Mouse (Mus musculus) ES-Bruce4 (cell line): ENCODE results near the gene Inpp5e. TPM values are rescaled to one million over a fixed set of nuclear protein-coding genes. Genes with fewer than 3 reads are reported as not detected.
"Not testable (repeated sequence)": the region's sequence is repeated elsewhere in the genome, so short reads cannot be mapped to it uniquely, and the experiment has no call there.

Experiments
- H3K27ac ChIP-seq: 2 replicates; pipeline ENCODE4 v1.5.1; 2012; ENCODE audit warnings: low read length, inconsistent platforms; ENCODE audit not compliant: insufficient read depth
- H3K27me3 ChIP-seq: 2 replicates; pipeline ENCODE4 v1.6.1; 2012; ENCODE audit warnings: mild to moderate bottlenecking, low read length, inconsistent platforms; ENCODE audit not compliant: control insufficient read depth, poor library complexity, insufficient read depth, severe bottlenecking
- H3K36me3 ChIP-seq: 2 replicates; pipeline ENCODE4 v1.6.1; 2012; ENCODE audit warnings: inconsistent platforms, mild to moderate bottlenecking, low read length, moderate library complexity; ENCODE audit not compliant: control insufficient read depth, poor library complexity, insufficient read depth, severe bottlenecking
- H3K4me1 ChIP-seq: one replicate; pipeline ENCODE4 v1.8.1; 2011; ENCODE audit warnings: low read length; ENCODE audit not compliant: control insufficient read depth, insufficient read depth
- H3K4me3 ChIP-seq: 2 replicates; pipeline ENCODE4 v1.5.1; 2011; ENCODE audit warnings: low read depth, mild to moderate bottlenecking, low read length
- H3K9ac ChIP-seq: 2 replicates; pipeline ENCODE4 v1.6.1; 2012; ENCODE audit warnings: low read depth, mild to moderate bottlenecking, inconsistent platforms; ENCODE audit not compliant: poor library complexity, severe bottlenecking
- H3K9me3 ChIP-seq: replicated peaks from 2 replicates; pipeline ENCODE4 v1.6.1; 2012; ENCODE audit warnings: mild to moderate bottlenecking, low read length, inconsistent platforms; ENCODE audit not compliant: control insufficient read depth, poor library complexity, insufficient read depth, severe bottlenecking
- CTCF ChIP-seq: IDR thresholded peaks from one replicate; pipeline ENCODE4 v1.8.1; 2011; ENCODE audit warnings: low read depth, low read length
- EP300 ChIP-seq: IDR thresholded peaks from 2 replicates; pipeline ENCODE4 v1.6.1; 2011; ENCODE audit warnings: low read depth, low read length; ENCODE audit not compliant: insufficient read depth
- POLR2A ChIP-seq: IDR thresholded peaks from one replicate; pipeline ENCODE4 v1.8.1; 2011; ENCODE audit warnings: low read length; ENCODE audit not compliant: insufficient read depth
- polyA plus RNA-seq: library from polyadenylated mRNA; stranded (reverse); fragments of >200 nt; gene quantifications from 2 replicates; pipeline ENCODE4 v1.2.4, GENCODE M21; 2011; ENCODE audit warnings: low read depth; ENCODE audit not compliant: missing spikeins, insufficient read depth, insufficient read length

The Inpp5e gene
- polyA plus RNA-seq, 1 experiment: 15.3 TPM

- Histone ChIP-seq H3K4me1 (no peaks in the 10 kb centered on the region), H3K4me3 (no peak overlapping the region), H3K27ac (no peak overlapping the region), H3K9me3 (no peaks in the 10 kb centered on the region), H3K36me3 (peaks cover 29% of the 10 kb centered on the region), H3K9ac (no peak overlapping the region), H3K27me3 (no peaks in the 10 kb centered on the region)
- TF ChIP-seq POLR2A (no peak), EP300 (no peak), CTCF (no peak)
Measured at GRCm38 (mm10) chr2:26398978-26399377, 10.0 kb downstream of the Inpp5e start.

- Histone ChIP-seq H3K27ac (no peak overlapping the region), H3K27me3 (no peaks in the 10 kb centered on the region), H3K9me3 (no peaks in the 10 kb centered on the region), H3K9ac (no peak overlapping the region), H3K4me3 (no peak overlapping the region), H3K4me1 (no peaks in the 10 kb centered on the region), H3K36me3 (peaks cover 65% of the 10 kb centered on the region)
- TF ChIP-seq CTCF (no peak), POLR2A (no peak), EP300 (no peak)
Measured at GRCm38 (mm10) chr2:26391617-26392016, 17.4 kb downstream of the Inpp5e start.

- Histone ChIP-seq H3K4me1 (no peaks in the 10 kb centered on the region), H3K9me3 (no peaks in the 10 kb centered on the region), H3K36me3 (peaks cover 65% of the 10 kb centered on the region), H3K27me3 (no peaks in the 10 kb centered on the region), H3K27ac (no peak overlapping the region), H3K9ac (no peak overlapping the region), H3K4me3 (no peak overlapping the region)
- TF ChIP-seq CTCF (no peak), POLR2A (no peak), EP300 (no peak)
Measured at GRCm38 (mm10) chr2:26390954-26391353, 18.0 kb downstream of the Inpp5e start.

GRCm38 (mm10) chr2:26389154-26389690, 19.8 kb downstream of the Inpp5e start, which contains the start of the genes Entr1 and Pmpca:
TSS of gene Entr1 (minus strand) at chr2:26389316.
TSS of gene Pmpca (plus strand) at chr2:26389339.
- TF ChIP-seq CTCF (no peak), POLR2A (peak; percentile 82), EP300 (0 out of 2 replicates have a peak, but pooled peaks have one; percentile 15)
- H3K4me3 ChIP-seq: peak within 1 kb of the TSS; percentile 93
- H3K4me1 ChIP-seq: no peaks in the 10 kb centered on the region
- H3K27ac ChIP-seq: no peak within 1 kb of the TSS
- H3K9ac ChIP-seq: peak within 1 kb of the TSS; percentile 86
- H3K9me3 ChIP-seq: no peaks in the 10 kb centered on the region
- no peaks in the 10 kb centered on the region for H3K27me3 ChIP-seq
- peaks cover 65% of the 10 kb centered on the region for H3K36me3 ChIP-seq

- H3K4me1 ChIP-seq: no peaks in the 10 kb centered on the region
- peaks cover 65% of the 10 kb centered on the region for H3K36me3 ChIP-seq
- TF ChIP-seq EP300 (no peak), CTCF (no peak), POLR2A (no peak)
- H3K27me3 ChIP-seq: no peaks in the 10 kb centered on the region
- no peak overlapping the region for H3K27ac ChIP-seq
- peak overlapping the region; percentile 93 for H3K4me3 ChIP-seq
- H3K9ac ChIP-seq: peak overlapping the region; percentile 86
- H3K9me3 ChIP-seq: no peaks in the 10 kb centered on the region
Measured at GRCm38 (mm10) chr2:26388682-26389153, 20.3 kb downstream of the Inpp5e start.

- no peaks in the 10 kb centered on the region for H3K27me3 ChIP-seq
- peaks cover 63% of the 10 kb centered on the region for H3K36me3 ChIP-seq
- no peaks in the 10 kb centered on the region for H3K4me1 ChIP-seq
- no peak overlapping the region for H3K9ac ChIP-seq
- no peaks in the 10 kb centered on the region for H3K9me3 ChIP-seq
- TF ChIP-seq EP300 (no peak), CTCF (no peak), POLR2A (no peak)
- no peak overlapping the region for H3K4me3 ChIP-seq
- H3K27ac ChIP-seq: no peak overlapping the region
Measured at GRCm38 (mm10) chr2:26387713-26388112, 21.3 kb downstream of the Inpp5e start.

GRCm38 (mm10) chr2:26380871-26381270, 28.1 kb downstream of the Inpp5e start:
- not testable (repeated sequence) for H3K4me1 ChIP-seq, H3K9me3 ChIP-seq, H3K27me3 ChIP-seq, H3K27ac ChIP-seq
- H3K4me3 ChIP-seq: peak overlapping the region; percentile 77
- 0 out of 2 replicates have a peak overlapping the region, but pooled peaks have one; percentile 18 for H3K9ac ChIP-seq
- H3K36me3 ChIP-seq: peaks cover 42% of the 10 kb centered on the region
